Mouse (Mus musculus) telencephalon, adult 2 months (tissue): ENCODE results near the gene Btbd35f20.
"Not testable (repeated sequence)": the region's sequence is repeated elsewhere in the genome, so short reads cannot be mapped to it uniquely, and the experiment has no call there.

Experiments
- DNase-seq: peaks from one replicate; pipeline ENCODE4 v3.0.0-alpha.2; 2011; ENCODE audit warnings: low read depth, low spot score

Btbd35f20 gene

GRCm38 (mm10) chrX:4291145-4291544, at the start of gene Btbd35f20:
Gene Btbd35f20, minus strand, starts transcription at chrX:4291245.
- DNase-seq, result not testable (repeated sequence)
